Mouse (Mus musculus): ENCODE measurements around the gene Hdac4. TPM values are rescaled to one million over a fixed set of nuclear protein-coding genes. Genes with fewer than 3 reads are reported as not detected.

Gene Hdac4
- total RNA-seq, 2 experiments from 2014 or later = 108 to 111 TPM

- DNase-seq (ENCODE audit: low spot score in 2 of 2) = no peak
Observed at GRCm38 (mm10) chr1:92132181-92132580, 63.3 kb downstream of the Hdac4 start.

- DNase-seq (ENCODE audit: low spot score in 2 of 2) = peak; percentile 46 to 47
Observed at GRCm38 (mm10) chr1:92130470-92131100, 64.9 kb downstream of the Hdac4 start.

- DNase-seq (ENCODE audit: low spot score in 2 of 2) = no peak
Observed at GRCm38 (mm10) chr1:92129751-92130150, 65.7 kb downstream of the Hdac4 start.

- DNase-seq (ENCODE audit: low spot score in 2 of 2) = no peak
Observed at GRCm38 (mm10) chr1:92127785-92128184, 67.7 kb downstream of the Hdac4 start.

GRCm38 (mm10) chr1:92127366-92127765, 68.1 kb downstream of the Hdac4 start:
- DNase-seq (ENCODE audit: low spot score in 2 of 2) = no peak

- no peak for DNase-seq (ENCODE audit: low spot score in 2 of 2)
Observed at GRCm38 (mm10) chr1:92124497-92125201, 70.8 kb downstream of the Hdac4 start.

GRCm38 (mm10) chr1:92119303-92119702, 76.2 kb downstream of the Hdac4 start:
- no peak for DNase-seq (ENCODE audit: low spot score in 2 of 2)

- DNase-seq (ENCODE audit: low spot score in 2 of 2) = no peak
Observed at GRCm38 (mm10) chr1:92117597-92117996, 77.9 kb downstream of the Hdac4 start.

- no peak for DNase-seq (ENCODE audit: low spot score in 2 of 2)
Observed at GRCm38 (mm10) chr1:92116169-92116568, 79.3 kb downstream of the Hdac4 start.

GRCm38 (mm10) chr1:92114091-92114490, 81.4 kb downstream of the Hdac4 start:
- no peak for DNase-seq (ENCODE audit: low spot score in 2 of 2)

- DNase-seq (ENCODE audit: low spot score in 2 of 2) = no peak
Observed at GRCm38 (mm10) chr1:92113243-92114009, 82.1 kb downstream of the Hdac4 start.

GRCm38 (mm10) chr1:92112591-92112990, 82.9 kb downstream of the Hdac4 start:
- no peak for DNase-seq (ENCODE audit: low spot score in 2 of 2)

- no peak for DNase-seq (ENCODE audit: low spot score in 2 of 2)
Observed at GRCm38 (mm10) chr1:92111551-92111950, 83.9 kb downstream of the Hdac4 start.

- DNase-seq (ENCODE audit: low spot score in 2 of 2) = no peak
Observed at GRCm38 (mm10) chr1:92111026-92111425, 84.5 kb downstream of the Hdac4 start.

- no peak for DNase-seq (ENCODE audit: low spot score in 2 of 2)
Observed at GRCm38 (mm10) chr1:92109221-92109620, 86.3 kb downstream of the Hdac4 start.

- DNase-seq (ENCODE audit: low spot score in 2 of 2) = no peak
Observed at GRCm38 (mm10) chr1:92108556-92108955, 86.9 kb downstream of the Hdac4 start.

- DNase-seq (ENCODE audit: low spot score in 2 of 2) = no peak
Observed at GRCm38 (mm10) chr1:92107996-92108395, 87.5 kb downstream of the Hdac4 start.

GRCm38 (mm10) chr1:92107521-92107920, 88.0 kb downstream of the Hdac4 start:
- no peak for DNase-seq (ENCODE audit: low spot score in 2 of 2)

GRCm38 (mm10) chr1:92106486-92107160, 88.9 kb downstream of the Hdac4 start:
- DNase-seq (ENCODE audit: low spot score in 2 of 2) = no peak

GRCm38 (mm10) chr1:92104718-92105117, 90.8 kb downstream of the Hdac4 start:
- DNase-seq (ENCODE audit: low spot score in 2 of 2) = no peak

GRCm38 (mm10) chr1:92103971-92104370, 91.5 kb downstream of the Hdac4 start:
- no peak for DNase-seq (ENCODE audit: low spot score in 2 of 2)

- no peak for DNase-seq (ENCODE audit: low spot score in 2 of 2)
Observed at GRCm38 (mm10) chr1:92103377-92103776, 92.1 kb downstream of the Hdac4 start.
